Mouse (Mus musculus): Measurements from ENCODE around the gene Rps6kc1. TPM values are rescaled to one million over a fixed set of nuclear protein-coding genes. Genes with fewer than 3 reads are reported as not detected.

Rps6kc1 gene
- total and polyA plus RNA-seq, 3 experiments, result 7.8 to 18.0 (median 12.5) TPM

- Histone ChIP-seq H3K9ac (ENCODE audit: insufficient read depth, low read depth) (no peak overlapping the region), H3K27me3 (replicated peaks) (no peaks in the 10 kb centered on the region), H3K36me3 (replicated peaks in 1 of 2; ENCODE audit: control insufficient read depth in 1 of 2, insufficient read depth in 1 of 2, low read length in 1 of 2) (peaks cover 9 to 31% of the 10 kb centered on the region in 2 experiments), H3K27ac (ENCODE audit: insufficient read depth, low read depth) (no peak overlapping the region), H3K4me1 (ENCODE audit: control insufficient read depth in 1 of 2, insufficient read depth in 2 of 2) (peaks cover 13 to 48% of the 10 kb centered on the region in 2 experiments), H3K4me3 (replicated peaks in 1 of 3; ENCODE audit: low read depth in 2 of 3, low read length in 2 of 3, poor library complexity in 1 of 3) (no peak overlapping the region), H3K79me2 (replicated peaks; ENCODE audit: control insufficient read depth, extremely low read depth, insufficient read depth, poor library complexity, severe bottlenecking) (no peaks in the 10 kb centered on the region), H3K9me3 (replicated peaks; ENCODE audit: low read length) (no peaks in the 10 kb centered on the region), H3K4me2 (ENCODE audit: insufficient read depth, low read depth, poor library complexity, severe bottlenecking) (no peak overlapping the region)
- DNase-seq (ENCODE audit: extremely low read depth), result no peak
- dilution Hi-C loops (cut with MboI; ENCODE audit: extremely low pct_ligation_motif_present, extremely low pct_unique_long_range_greater_than_20kb, low sequenced_read_pairs), result no loop called here
- in situ Hi-C loops (cut with MboI; ENCODE audit: low pct_ligation_motif_present, low pct_unique_long_range_greater_than_20kb, low sequenced_read_pairs), result no loop called here
- TF ChIP-seq TBP (conservative IDR thresholded peaks at IDR 0.05; ENCODE audit: low read depth, low read length) (no peak), ZMIZ1 (IDR thresholded peaks at IDR 0.05; ENCODE audit: low read depth, low read length) (no peak), RAD21 (IDR thresholded peaks at IDR 0.05; ENCODE audit: low read depth, low read length) (no peak), USF1 (IDR thresholded peaks at IDR 0.05; ENCODE audit: low read depth, low read length) (no peak), CTCF (conservative IDR thresholded peaks at IDR 0.05 in 1 of 2, IDR thresholded peaks at IDR 0.05 in 1 of 2; ENCODE audit: low read depth in 2 of 2, low read length in 2 of 2) (no peak)
Observed at GRCm38 (mm10) chr1:190808766-190809221, 102.8 kb downstream of the Rps6kc1 start.

GRCm38 (mm10) chr1:190806817-190807216 lies 104.8 kb downstream of the Rps6kc1 start:
- no peaks in the 10 kb centered on the region for H3K27me3 ChIP-seq (replicated peaks)
- no peak for DNase-seq (ENCODE audit: extremely low read depth)
- peaks cover 4% of the 10 kb centered on the region for H3K9me3 ChIP-seq (replicated peaks; ENCODE audit: low read length)
- no peak overlapping the region for H3K4me2 ChIP-seq (ENCODE audit: insufficient read depth, low read depth, poor library complexity, severe bottlenecking)
- peaks cover 9 to 38% of the 10 kb centered on the region in 2 experiments for H3K36me3 ChIP-seq (replicated peaks in 1 of 2; ENCODE audit: control insufficient read depth in 1 of 2, insufficient read depth in 1 of 2, low read length in 1 of 2)
- TF ChIP-seq CHD1 (IDR thresholded peaks at IDR 0.05; ENCODE audit: low read depth, low read length) (no peak), NRF1 (IDR thresholded peaks at IDR 0.05; ENCODE audit: low read depth, low read length) (no peak), MAX (IDR thresholded peaks at IDR 0.05; ENCODE audit: low read length) (no peak), BHLHE40 (IDR thresholded peaks at IDR 0.05; ENCODE audit: low read depth, low read length) (peak; percentile 62), ETS1 (conservative IDR thresholded peaks at IDR 0.05; ENCODE audit: low read depth, low read length) (peak; percentile 71), NELFE (IDR thresholded peaks at IDR 0.05; ENCODE audit: low read depth, low read length) (no peak), SMC3 (IDR thresholded peaks at IDR 0.05; ENCODE audit: low read depth, low read length) (no peak)
- no peak overlapping the region for H3K27ac ChIP-seq (ENCODE audit: insufficient read depth, low read depth)
- dilution Hi-C loops (cut with MboI; ENCODE audit: extremely low pct_ligation_motif_present, extremely low pct_unique_long_range_greater_than_20kb, low sequenced_read_pairs) (no loop called here), in situ Hi-C loops (cut with MboI; ENCODE audit: low pct_ligation_motif_present, low pct_unique_long_range_greater_than_20kb, low sequenced_read_pairs) (no loop called here)
- H3K9ac ChIP-seq (ENCODE audit: insufficient read depth, low read depth), result no peak overlapping the region
- H3K4me1 ChIP-seq (ENCODE audit: control insufficient read depth in 1 of 2, insufficient read depth in 2 of 2), result peaks cover 10 to 29% of the 10 kb centered on the region in 2 experiments
- H3K79me2 ChIP-seq (replicated peaks; ENCODE audit: control insufficient read depth, extremely low read depth, insufficient read depth, poor library complexity, severe bottlenecking), result no peaks in the 10 kb centered on the region
- H3K4me3 ChIP-seq (replicated peaks in 1 of 3; ENCODE audit: low read depth in 2 of 3, low read length in 2 of 3, poor library complexity in 1 of 3), result no peak overlapping the region

GRCm38 (mm10) chr1:190798668-190799067 lies 112.9 kb downstream of the Rps6kc1 start:
- Histone ChIP-seq H3K27ac (ENCODE audit: insufficient read depth, low read depth) (no peak overlapping the region), H3K9me3 (replicated peaks; ENCODE audit: low read length) (peaks cover 4% of the 10 kb centered on the region), H3K79me2 (replicated peaks; ENCODE audit: control insufficient read depth, extremely low read depth, insufficient read depth, poor library complexity, severe bottlenecking) (no peaks in the 10 kb centered on the region), H3K4me3 (replicated peaks in 1 of 3; ENCODE audit: low read depth in 2 of 3, low read length in 2 of 3, poor library complexity in 1 of 3) (no peak overlapping the region), H3K27me3 (replicated peaks) (no peaks in the 10 kb centered on the region), H3K36me3 (replicated peaks in 1 of 2; ENCODE audit: control insufficient read depth in 1 of 2, insufficient read depth in 1 of 2, low read length in 1 of 2) (peaks cover 7 to 55% of the 10 kb centered on the region in 2 experiments), H3K4me1 (ENCODE audit: control insufficient read depth in 1 of 2, insufficient read depth in 2 of 2) (no peaks in the 10 kb centered on the region), H3K4me2 (ENCODE audit: insufficient read depth, low read depth, poor library complexity, severe bottlenecking) (no peak overlapping the region), H3K9ac (ENCODE audit: insufficient read depth, low read depth) (no peak overlapping the region)
- TF ChIP-seq ZKSCAN1 (IDR thresholded peaks at IDR 0.05; ENCODE audit: borderline replicate concordance, low read depth, low read length), result no peak
- in situ Hi-C loops (cut with MboI; ENCODE audit: low pct_ligation_motif_present, low pct_unique_long_range_greater_than_20kb, low sequenced_read_pairs) (no loop called here), dilution Hi-C loops (cut with MboI; ENCODE audit: extremely low pct_ligation_motif_present, extremely low pct_unique_long_range_greater_than_20kb, low sequenced_read_pairs) (no loop called here)
- no peak for DNase-seq (ENCODE audit: extremely low read depth)

Data from CH12.LX (cell line).